Mouse (Mus musculus) lung, postnatal 0 days (tissue): ENCODE data around the gene Pla2g2d. TPM values are rescaled to one million over a fixed set of nuclear protein-coding genes. Genes with fewer than 3 reads are reported as not detected.
A peak's percentile ranks its signal among the peaks of the same experiment; 100 is the strongest.

Experiments
- ATAC-seq: fragments of 200-750 bp; cut with Nextera tagmentation; 2 replicates; pipeline ENCODE4 v1.8.0; 2017; ENCODE audit warnings: moderate library complexity
- DNase-seq: peaks from one replicate; pipeline ENCODE4 v3.0.0-alpha.2; 2016; ENCODE audit warnings: low spot score
- H3K27ac ChIP-seq: fragments of 300-500 bp; sonication (generic); 2 replicates; pipeline ENCODE4 v1.5.1; 2014; ENCODE audit warnings: antibody characterized with exemption, mild to moderate bottlenecking, low read length, mixed read lengths
- H3K27me3 ChIP-seq: fragments of 300-500 bp; sonication (generic); replicated peaks from 2 replicates; pipeline ENCODE4 v1.6.1; 2014; ENCODE audit warnings: low read length, mixed read lengths; ENCODE audit not compliant: insufficient read depth
- H3K36me3 ChIP-seq: fragments of 300-500 bp; sonication (generic); 2 replicates; pipeline ENCODE4 v1.6.1; 2014; ENCODE audit warnings: low read length, mixed read lengths; ENCODE audit not compliant: insufficient read depth
- H3K4me1 ChIP-seq: fragments of 300-500 bp; sonication (generic); 2 replicates; pipeline ENCODE4 v1.6.1; 2014; ENCODE audit warnings: antibody characterized with exemption, low read depth, low read length, mixed read lengths; ENCODE audit not compliant: insufficient read depth
- H3K4me2 ChIP-seq: fragments of 300-500 bp; sonication (generic); replicated peaks from 2 replicates; pipeline ENCODE4 v1.6.1; 2014; ENCODE audit warnings: low read depth, mild to moderate bottlenecking, low read length, moderate library complexity, mixed read lengths
- H3K4me3 ChIP-seq: fragments of 300-500 bp; sonication (generic); 2 replicates; pipeline ENCODE4 v1.5.1; 2014; ENCODE audit warnings: low read depth, low read length
- H3K9ac ChIP-seq: fragments of 300-500 bp; sonication (generic); replicated peaks from 2 replicates; pipeline ENCODE4 v1.6.1; 2014; ENCODE audit warnings: low read depth, mild to moderate bottlenecking
- H3K9me3 ChIP-seq: fragments of 300-500 bp; sonication (generic); 2 replicates; pipeline ENCODE4 v1.6.1; 2016; ENCODE audit warnings: low read length, mixed read lengths
- CTCF ChIP-seq: IDR thresholded peaks from 2 replicates; pipeline ENCODE4 v1.5.1; 2016; ENCODE audit warnings: antibody characterized with exemption, mild to moderate bottlenecking
- EP300 ChIP-seq: IDR thresholded peaks from 2 replicates; pipeline ENCODE4 v1.6.1; 2016; ENCODE audit warnings: antibody characterized with exemption, mild to moderate bottlenecking, control low read depth
- WGBS: fragments of 180-500 bp; shearing (Covaris S2); extraction: QIAGEN DNeasy Blood & Tissue Kit; methylation state at CpG from one replicate; pipeline ENCODE4 v1.1.7; 2014; 5-methylcytosine and 5-hydroxymethylcytosine counted together
- polyA plus RNA-seq: library from polyadenylated mRNA; unstranded; fragments of >200 nt; fragmentation: Nextera tagmentation; extraction: Ambion mirVana; gene quantifications from 2 replicates; pipeline ENCODE4 v1.2.1, GENCODE M21; 2015

The Pla2g2d gene
- polyA plus RNA-seq, 1 experiment from 2014 or later = not detected

DNA sequence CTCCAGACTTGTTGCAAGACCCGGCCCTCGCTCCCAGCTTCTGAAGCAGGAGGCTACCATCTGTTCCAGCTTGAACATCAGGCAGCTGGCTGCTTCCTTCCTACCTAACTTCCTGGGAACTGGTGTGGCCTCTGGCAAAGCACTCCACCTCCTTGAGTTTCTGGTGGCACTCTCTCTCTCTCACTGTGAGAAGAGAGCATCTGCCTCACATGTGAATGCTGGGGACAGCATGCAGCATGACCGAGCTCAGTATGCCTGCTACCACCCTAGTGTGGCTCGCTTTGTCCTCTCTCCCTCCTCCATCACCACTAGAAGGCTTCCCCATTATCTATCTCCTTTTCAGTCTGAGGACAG lies 21.7 kb downstream of the Pla2g2d start:
- ATAC-seq (no peak), DNase-seq (no peak)
- H3K4me3 ChIP-seq = no peak overlapping the region
- H3K36me3 ChIP-seq = no peaks in the 10 kb centered on the region
- H3K9me3 ChIP-seq = no peaks in the 10 kb centered on the region
- no peaks in the 10 kb centered on the region for H3K27me3 ChIP-seq
- H3K4me1 ChIP-seq = no peaks in the 10 kb centered on the region
- H3K4me2 ChIP-seq = no peak overlapping the region
- TF ChIP-seq CTCF = no peak
- no peak for TF ChIP-seq EP300
- H3K9ac ChIP-seq = no peak overlapping the region
- no peak overlapping the region for H3K27ac ChIP-seq
- 57% methylated on average over 4 of the region's 4 CpGs for WGBS

DNA sequence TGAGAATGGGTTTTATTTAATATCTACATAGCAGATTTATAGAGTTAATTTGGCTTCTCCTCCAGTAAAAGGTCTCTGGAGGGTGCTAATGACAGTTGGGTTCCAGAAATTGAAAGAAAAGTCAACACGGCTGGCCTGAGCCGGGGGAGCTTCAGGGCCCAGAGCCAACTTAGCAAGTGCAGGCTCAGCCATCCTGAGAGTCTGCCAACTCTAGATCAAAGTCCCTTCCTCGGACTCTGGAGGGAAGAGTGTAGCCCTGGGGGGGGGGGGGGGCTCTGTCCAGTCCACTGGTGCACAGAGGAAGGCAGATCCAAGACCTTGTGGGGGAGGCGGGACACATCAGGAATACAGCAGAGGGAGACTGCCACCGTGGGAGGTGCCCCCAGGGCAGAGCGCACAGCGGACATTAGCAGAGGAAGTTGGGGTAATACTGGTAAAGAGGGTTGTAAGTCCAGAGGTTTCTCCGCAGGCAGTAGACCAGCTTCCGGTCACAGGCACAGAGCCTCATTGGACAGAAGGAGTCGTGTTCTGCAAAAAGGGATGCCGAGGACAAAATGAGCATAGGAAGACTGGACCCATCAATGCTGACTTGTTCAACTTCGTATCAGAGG lies 24.7 kb downstream of the Pla2g2d start:
- no peak for TF ChIP-seq EP300
- TF ChIP-seq CTCF = no peak
- 0 out of 2 replicates have a peak overlapping the region, but pooled peaks have one; percentile 14 for H3K4me2 ChIP-seq
- DNase-seq = peak; percentile 20

DNA sequence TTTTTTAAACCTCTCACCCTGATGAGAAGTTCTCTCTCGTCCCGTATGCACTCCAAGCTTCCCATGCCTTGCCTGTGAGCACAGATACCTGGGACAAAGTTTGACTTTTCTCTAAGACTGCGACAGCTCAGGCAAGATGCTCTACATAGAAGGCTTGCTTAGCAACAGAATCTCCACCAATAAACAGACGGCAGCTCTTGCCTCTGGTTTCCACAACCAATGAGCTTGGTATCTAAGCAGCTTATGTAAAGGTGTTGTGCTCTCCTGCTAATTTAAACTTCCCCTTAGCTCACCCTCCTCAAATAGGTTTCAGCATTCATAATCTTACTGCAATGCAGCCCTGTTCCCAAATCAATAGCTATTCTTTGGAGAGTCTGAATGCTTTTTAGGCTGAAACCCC lies 26.1 kb downstream of the Pla2g2d start:
- no peak overlapping the region for H3K27ac ChIP-seq
- WGBS = 80% methylated on average over 4 of the region's 4 CpGs
- no peak overlapping the region for H3K4me2 ChIP-seq
- H3K4me1 ChIP-seq = no peaks in the 10 kb centered on the region
- H3K27me3 ChIP-seq = no peaks in the 10 kb centered on the region
- no peak overlapping the region for H3K9ac ChIP-seq
- H3K4me3 ChIP-seq = no peak overlapping the region
- DNase-seq (no peak), ATAC-seq (no peak)
- H3K36me3 ChIP-seq = no peaks in the 10 kb centered on the region
- TF ChIP-seq EP300 (no peak), CTCF (no peak)
- no peaks in the 10 kb centered on the region for H3K9me3 ChIP-seq

More for the DNA sequence above, 24.7 kb downstream of the Pla2g2d start:
- Histone ChIP-seq H3K9me3 (no peaks in the 10 kb centered on the region), H3K27me3 (no peaks in the 10 kb centered on the region), H3K9ac (no peak overlapping the region), H3K36me3 (no peaks in the 10 kb centered on the region), H3K4me3 (no peak overlapping the region), H3K4me1 (no peaks in the 10 kb centered on the region), H3K27ac (no peak overlapping the region)
- WGBS = 50% methylated on average over 12 of the region's 12 CpGs
- no peak; the same call in 1 of the 2 replicates for ATAC-seq

DNA sequence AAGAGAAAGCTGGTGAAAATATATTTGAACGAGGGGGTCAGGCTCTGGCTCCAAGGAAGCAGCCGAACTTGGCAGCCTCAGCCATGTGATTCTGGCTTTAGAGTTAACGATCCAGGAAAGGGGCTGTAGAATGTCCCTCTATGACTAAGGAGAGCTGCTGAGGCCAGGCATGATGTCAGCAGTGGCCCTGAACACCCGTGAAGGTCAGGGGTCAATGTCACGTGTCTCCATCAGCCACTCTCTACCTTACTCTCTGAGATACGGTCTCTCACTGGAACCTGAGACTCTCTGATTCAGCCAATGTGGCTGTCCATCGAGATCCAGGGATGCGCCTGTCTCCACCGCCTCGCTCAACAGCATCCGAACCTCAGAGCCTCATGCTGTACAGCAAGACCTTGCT lies 27.4 kb downstream of the Pla2g2d start:
- H3K4me3 ChIP-seq = no peak overlapping the region
- H3K36me3 ChIP-seq = no peaks in the 10 kb centered on the region
- no peaks in the 10 kb centered on the region for H3K4me1 ChIP-seq
- H3K9me3 ChIP-seq = no peaks in the 10 kb centered on the region
- no peak overlapping the region for H3K9ac ChIP-seq
- ATAC-seq = no peak
- no peak for TF ChIP-seq EP300
- TF ChIP-seq CTCF = no peak
- no peak for DNase-seq
- no peak overlapping the region for H3K27ac ChIP-seq
- no peak overlapping the region for H3K4me2 ChIP-seq
- H3K27me3 ChIP-seq = no peaks in the 10 kb centered on the region
- 81% methylated on average over 11 of the region's 11 CpGs for WGBS

DNA sequence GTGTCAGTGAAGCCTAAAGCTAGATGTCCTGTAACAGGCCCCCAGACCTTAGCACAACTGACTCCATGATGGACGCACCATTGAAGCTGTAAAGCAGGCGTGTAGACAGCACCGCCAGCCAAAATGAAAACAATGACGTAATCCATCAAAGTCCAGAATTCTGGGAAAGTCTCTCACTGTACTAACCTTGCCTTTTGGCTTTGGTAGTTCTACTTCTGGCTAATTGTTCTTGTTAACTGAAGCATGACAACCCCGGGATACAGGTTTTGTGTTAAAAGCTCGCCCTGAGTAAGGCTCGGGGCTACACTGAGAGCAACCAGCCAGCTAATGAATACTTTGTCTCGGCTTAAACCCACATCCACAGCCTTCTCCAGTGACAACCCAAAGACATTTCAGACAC lies 29.7 kb downstream of the Pla2g2d start:
- no peaks in the 10 kb centered on the region for H3K36me3 ChIP-seq
- no peak for ATAC-seq
- H3K9ac ChIP-seq = no peak overlapping the region
- H3K4me2 ChIP-seq = no peak overlapping the region
- no peaks in the 10 kb centered on the region for H3K4me1 ChIP-seq
- H3K4me3 ChIP-seq = no peak overlapping the region
- WGBS = 52% methylated on average over 8 of the region's 8 CpGs
- TF ChIP-seq CTCF (no peak), EP300 (no peak)
- H3K9me3 ChIP-seq = no peaks in the 10 kb centered on the region
- no peak overlapping the region for H3K27ac ChIP-seq
- DNase-seq = no peak
- no peaks in the 10 kb centered on the region for H3K27me3 ChIP-seq

DNA sequence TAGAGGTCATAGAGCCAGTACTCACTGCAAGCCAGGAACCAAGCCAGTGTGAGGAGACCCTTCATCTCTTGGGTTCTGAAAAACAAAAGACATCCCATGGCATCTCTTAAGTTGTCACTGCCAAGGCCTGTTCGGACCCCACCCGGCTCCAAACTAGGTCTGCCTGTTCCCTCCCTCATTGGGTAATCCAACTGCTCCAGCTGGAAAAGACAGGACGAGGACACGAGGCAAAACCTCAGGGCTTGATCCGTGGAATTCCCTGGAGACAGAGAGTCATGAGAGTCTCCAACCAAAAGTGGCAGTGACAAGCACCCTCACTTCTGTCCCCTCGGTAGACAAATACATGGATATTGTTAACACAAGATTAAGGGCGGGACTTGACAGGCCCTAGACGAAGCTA lies 30.6 kb downstream of the Pla2g2d start:
- 55% methylated on average over 8 of the region's 8 CpGs for WGBS
- Histone ChIP-seq H3K4me1 (no peaks in the 10 kb centered on the region), H3K9ac (no peak overlapping the region), H3K4me3 (no peak overlapping the region), H3K4me2 (no peak overlapping the region), H3K9me3 (no peaks in the 10 kb centered on the region), H3K27ac (no peak overlapping the region), H3K27me3 (no peaks in the 10 kb centered on the region), H3K36me3 (no peaks in the 10 kb centered on the region)
- TF ChIP-seq EP300 (no peak), CTCF (no peak)
- ATAC-seq (no peak), DNase-seq (no peak)
